Mouse (Mus musculus): ENCODE data around the gene Tmsb4x.
A peak's percentile ranks its signal among the peaks of the same experiment; 100 is the strongest.

DNA sequence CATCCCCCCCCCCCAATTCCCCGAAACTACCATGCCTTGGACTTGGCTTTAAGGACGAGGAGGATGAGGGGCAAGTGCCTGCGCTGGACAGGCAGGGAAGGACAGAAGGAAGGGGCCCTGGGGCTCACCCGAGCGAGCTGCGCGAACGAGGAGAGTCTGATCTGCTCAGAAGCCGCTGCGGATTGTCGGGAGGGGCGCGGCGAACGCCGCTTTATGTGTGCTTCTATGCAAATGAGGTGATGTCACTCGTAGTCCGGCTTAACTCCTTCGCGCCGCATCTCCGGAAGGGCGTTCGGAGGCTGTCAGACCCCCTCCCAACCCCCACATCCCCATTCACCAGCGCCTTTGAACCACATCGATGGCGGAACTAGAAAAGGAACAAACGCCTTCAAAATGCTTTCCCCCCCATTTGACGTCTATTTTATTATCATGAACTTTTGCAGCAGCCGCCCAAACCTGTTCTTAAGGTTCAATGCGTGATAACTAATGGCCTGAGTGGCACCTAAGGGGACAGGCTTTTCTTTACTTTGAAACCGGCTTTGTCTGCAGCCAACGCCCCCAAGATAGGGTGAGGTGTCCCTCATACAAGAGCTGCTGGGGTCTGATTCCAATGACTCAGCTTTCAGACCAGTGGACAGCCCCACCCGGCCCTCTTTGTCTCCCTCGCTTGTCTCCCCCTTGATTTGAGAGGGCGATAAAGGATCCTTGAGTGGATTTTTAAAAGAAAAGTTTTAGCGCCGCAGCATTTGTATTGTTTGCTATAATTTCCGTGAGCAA is at the start of gene Tmsb4x:
- TF ChIP-seq EP300 (IDR thresholded peaks at IDR 0.05; ENCODE audit: insufficient read depth, low read depth, low read length) = 0 out of 2 replicates have a peak, but pooled peaks have one; percentile 37
- peak; percentile 91 for TF ChIP-seq POLR2A (IDR thresholded peaks at IDR 0.05; ENCODE audit: insufficient read depth, low read length)
- no peak for TF ChIP-seq CTCF (IDR thresholded peaks at IDR 0.05; ENCODE audit: low read depth, low read length)

Measured in ES-Bruce4 (cell line).